Mouse (Mus musculus): ENCODE results near the gene Shroom3.
"Not testable (repeated sequence)": the region's sequence is repeated elsewhere in the genome, so short reads cannot be mapped to it uniquely, and the experiment has no call there.

The Shroom3 gene

DNA sequence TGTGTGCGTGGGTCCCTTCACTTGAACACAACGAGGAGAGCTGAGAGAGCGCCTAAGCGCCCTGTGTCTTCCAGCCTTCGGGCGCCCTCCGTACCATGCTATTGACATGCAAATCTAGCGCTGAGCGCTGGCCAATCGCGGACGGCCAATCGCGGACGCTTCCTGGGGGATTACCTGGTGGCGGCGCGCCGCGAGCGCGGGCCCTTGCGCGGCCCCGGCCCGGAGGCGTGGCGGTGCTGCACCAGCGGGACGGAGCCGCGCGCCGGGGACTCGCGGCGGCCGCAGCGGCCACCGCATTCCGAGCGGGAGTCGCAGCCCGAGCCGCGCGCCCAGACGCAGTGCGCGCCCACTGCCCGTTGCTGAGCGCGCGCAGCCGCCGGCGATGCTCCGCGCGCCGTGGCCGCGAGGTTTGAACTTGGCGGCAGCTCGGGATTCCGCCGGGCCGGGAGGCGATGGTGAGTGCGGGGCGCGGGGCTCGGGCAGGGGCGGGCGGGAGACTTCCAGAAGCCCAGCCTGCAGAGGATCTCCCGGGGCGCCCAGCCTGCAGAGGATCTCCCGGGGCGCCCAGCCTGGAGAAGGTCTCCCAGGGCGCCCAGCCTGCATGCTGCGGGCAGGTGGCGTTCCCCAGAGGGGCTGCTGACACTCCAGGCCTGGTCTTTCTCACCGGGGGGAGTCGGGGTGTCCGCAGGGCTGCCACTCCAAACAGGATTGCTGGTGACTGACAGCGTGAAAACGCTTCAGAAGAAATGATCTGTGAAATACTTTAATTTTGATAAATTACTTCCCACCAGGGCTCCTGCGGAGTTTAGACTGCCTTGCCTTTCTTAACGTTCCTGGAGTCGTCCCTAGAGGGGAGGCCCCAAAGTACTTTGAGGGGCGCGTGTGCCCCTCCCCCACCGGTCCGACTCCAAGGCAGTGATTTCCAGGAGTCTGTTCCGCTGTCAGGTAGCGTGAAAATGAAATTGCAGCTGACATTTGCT is 214.8 kb downstream of the Shroom3 start:
- DNase-seq = peak; percentile 84

DNA sequence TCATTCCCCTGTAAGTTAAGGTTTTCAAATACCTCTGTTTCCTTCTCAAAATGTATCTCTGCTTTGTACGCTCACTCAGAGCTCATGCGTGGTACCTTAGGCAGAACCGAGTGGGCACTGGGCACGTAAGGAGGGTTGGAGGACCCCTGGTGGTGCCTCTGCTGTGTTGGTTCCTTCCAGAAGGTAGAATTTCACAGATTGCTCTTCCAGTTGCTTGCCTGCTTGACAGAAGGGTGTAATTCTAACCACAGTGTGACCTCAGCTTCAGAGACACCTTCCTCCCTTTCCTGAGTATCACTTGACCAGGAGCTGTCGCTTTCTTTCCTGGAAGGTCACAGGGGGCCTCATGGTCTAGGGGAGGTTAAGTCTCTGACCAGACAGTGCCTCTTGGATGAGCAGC is 217.2 kb downstream of the Shroom3 start:
- no peak for DNase-seq

DNA sequence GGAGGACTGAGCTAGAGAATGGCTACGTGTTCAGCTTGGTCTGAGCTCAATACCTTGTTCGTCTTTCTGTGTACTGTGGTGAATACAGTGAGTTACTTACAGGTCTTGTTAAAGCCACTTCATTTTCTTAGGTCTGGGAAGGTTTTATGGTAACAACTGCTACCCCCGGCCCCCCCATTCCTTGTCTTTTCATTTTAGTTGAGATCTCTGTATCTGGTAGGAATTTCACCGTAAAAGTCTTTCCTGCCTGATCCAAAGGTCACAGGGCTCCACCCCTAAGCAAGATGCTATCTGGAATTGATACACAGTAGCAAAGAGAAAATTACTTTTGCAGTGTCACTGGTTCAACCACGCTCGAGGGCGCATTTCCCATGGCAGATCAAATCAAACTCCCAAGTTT is 218.6 kb downstream of the Shroom3 start:
- no peak for DNase-seq

DNA sequence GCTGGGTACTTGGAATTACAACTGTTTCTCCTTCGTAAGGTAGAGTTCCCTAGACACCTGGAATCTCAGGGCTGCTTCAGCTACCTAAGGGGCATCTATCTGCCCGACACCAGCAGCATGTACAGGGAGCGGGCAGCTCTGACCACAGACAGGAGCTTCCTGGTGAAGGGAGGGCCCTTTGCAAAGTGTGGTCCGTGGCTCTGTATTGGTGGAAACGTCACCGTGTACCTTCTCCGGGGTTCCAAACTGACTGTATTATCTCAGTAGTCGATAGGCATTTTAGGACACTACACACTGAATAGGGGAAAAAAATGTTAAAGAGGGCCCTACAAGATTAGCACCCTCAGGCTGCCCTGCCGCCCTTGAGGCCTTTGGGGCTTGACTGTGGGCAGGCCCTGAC is 221.9 kb downstream of the Shroom3 start:
- no peak for DNase-seq

DNA sequence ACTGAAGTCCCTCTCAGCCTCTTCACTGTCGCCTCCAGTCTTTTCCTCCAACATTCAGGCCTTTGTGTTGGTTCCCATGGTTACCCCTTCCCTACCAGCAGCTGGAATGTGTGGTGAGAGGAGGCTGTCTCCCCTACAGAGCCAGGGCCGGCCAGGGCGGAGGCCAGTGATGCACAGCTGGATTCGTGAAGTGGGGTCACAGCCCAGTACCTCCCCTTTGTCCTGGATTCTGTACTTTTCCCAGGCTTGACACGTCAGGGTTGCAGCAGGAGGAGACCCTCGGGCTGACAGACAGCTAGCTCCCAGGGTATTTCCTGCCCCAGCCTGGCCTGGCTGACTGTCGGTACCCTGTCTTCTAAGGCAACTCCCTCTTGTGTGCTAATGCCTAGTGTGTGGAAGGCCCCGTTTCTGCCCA is 222.4 kb downstream of the Shroom3 start:
- peak; percentile 73 for DNase-seq

DNA sequence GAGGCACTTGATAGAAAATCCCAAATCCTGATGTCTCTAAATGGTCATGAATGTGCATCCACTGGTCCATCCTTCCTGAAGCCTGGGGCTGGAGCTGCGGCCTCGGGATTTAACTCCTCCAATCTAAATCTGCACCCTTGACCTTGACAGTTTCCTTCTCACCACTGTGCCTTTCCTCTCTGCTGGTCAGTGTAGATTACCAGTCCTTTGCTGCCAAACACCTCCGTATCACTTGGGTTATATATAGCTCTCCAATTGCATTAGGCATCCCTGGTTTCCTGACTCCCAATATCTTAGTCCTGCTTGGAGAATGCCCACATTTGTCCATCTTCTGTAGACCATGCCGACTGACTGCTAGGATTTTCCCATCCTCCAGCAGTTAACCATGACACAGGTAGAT is 225.0 kb downstream of the Shroom3 start:
- no peak for DNase-seq

DNA sequence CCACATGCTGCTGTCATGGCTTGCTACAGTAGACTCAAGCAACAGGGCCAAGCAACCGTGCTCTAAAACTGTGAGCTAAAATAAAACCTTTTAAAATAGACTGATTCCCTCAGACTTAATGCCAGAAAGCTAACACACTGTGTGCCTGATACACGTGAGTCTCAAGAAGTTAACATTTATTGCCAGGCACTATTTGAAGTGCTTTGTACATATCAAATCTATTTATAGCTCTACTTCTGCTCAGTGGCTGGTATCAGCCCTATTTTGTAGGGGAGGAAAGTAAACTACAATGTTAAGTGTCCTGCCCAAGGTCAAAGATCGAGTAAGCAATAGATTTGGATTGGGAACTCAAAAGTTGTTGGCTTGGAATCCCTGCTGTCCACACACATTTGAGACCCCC is 227.6 kb downstream of the Shroom3 start:
- no peak for DNase-seq

DNA sequence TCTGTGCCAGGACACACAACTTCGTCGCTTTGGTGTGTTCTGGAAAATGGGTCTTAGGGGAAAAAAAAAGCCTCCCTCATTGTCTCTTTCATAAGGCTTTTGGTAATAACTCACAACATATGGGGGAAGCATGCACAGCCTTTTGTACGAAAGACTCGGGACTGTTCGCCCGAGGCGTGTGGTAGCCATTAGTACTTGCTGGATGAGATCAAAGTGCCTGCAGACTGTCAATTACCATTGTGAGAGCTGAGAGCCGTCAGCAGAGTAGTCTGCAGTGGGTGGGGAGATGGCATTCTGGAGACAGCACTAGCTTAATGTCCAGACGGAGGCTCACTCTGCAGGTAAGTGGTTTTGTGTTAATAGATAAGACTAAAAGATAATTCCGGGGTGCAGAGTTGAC is 232.2 kb downstream of the Shroom3 start:
- DNase-seq = no peak

DNA sequence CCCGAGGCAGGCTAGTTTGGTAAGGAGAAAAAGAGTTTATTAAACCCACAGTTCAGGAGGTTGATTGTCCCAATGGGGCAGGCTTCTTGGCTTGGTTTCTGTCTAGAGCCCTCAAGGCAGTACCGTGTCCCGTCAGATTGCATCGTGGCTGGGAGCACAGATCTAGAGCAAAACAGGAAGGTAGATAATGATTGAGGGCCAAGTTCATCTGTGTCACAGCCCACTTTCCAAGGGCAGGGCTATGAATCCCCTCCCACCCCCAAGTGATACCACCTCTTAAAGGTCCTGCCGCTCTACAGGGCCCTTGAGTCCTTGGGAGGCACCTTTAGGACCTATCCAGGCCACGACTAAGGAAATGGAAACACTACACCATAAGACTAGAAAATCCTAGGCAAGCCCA is 234.5 kb downstream of the Shroom3 start:
- no peak for DNase-seq

DNA sequence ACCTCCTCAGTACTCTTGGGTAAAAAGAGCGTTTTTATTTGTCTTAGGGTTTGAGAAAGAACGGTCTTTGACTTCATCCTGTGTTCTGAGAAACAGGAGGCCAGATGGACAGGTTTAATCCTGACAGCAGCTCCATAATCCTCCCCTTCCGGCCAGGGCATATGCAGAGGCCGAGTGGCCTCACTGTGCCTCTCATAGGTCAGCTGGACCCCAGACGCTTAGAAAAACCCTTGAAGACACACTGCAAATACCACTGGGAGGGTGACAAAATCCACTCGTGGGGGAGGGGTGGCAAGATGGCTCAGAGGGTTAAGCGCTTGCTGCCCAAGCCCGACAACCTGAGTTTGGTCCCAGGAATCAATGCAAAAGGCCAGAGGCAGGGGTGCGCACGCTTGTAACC is 234.9 kb downstream of the Shroom3 start:
- DNase-seq = peak; percentile 43

DNA sequence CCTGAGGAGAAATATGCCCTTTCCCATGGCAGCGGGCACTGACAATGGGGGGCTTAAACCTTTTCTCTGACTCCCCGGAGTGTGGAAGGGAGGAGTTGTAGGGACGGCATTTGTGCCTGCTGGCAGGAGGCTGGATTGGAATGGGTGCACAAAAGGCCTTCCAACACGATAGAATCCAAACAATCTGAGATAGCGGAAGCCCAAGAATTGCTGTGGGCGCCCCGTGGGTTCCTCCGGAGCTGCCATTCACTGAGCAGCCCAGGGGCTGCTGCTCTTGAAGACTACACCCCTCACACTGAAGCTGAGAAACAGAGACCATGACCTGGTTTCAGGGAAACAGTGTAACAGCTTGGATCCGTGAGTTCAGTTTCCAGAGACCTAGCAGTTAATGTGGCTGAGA is 235.6 kb downstream of the Shroom3 start:
- DNase-seq = no peak

DNA sequence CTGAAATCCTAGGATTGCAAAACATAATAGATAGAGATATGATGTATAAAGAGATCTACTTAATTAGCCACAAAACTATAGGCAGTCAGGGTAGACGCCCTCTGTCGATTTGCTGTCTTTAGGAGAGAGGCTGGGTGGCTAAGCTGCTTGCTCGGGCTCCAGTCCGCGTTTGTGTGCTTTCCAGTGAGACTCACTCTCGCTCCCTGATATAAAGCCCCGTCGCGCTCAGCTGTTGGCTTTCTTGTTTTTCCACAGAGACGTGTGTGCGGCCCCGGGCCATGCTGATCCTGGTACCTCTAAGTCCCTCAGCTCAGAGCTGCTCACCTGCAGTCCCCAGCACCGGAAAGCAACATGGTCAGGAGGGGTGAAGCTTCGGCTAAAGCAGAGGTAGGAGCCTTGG is 236.2 kb downstream of the Shroom3 start:
- DNase-seq = no peak

DNA sequence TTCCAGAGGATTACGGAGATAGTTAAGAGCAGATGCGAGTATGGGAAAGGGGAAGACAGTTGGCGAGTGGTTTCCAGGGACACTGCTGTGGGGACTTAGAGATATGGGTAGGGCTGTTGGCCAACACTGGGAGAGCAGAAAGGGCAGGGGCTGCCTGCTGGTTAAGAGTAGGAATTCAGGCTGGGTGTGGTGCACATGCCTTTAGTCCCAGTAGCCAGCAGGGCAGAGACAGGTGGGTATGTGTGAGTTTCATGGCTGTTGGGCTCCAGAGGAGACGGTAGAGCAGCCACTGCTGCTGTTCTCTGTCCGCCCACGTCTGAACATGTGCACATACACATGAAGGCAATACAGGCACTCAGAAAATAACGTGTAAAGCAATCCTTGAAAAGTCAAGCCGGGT is 237.7 kb downstream of the Shroom3 start:
- DNase-seq = no peak

DNA sequence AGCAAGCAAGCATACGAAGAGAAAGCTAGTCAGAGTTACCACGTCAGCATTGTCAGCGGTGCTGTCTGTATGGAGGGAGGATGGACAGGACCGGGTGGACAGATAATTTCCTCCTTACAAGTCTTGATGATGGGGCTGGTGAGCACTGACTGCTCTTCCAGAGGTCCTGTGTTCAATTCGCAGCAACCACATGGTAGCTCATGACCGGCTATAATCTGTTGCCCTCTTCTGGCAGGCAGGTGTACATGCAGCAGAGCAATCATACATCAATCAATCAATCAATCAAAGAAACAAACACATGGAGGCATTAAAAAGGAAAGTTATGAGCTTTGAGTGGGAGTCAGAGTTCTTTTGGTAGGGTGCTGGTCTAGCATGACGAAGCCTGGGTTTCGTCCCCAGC is 238.5 kb downstream of the Shroom3 start:
- DNase-seq = no peak

DNA sequence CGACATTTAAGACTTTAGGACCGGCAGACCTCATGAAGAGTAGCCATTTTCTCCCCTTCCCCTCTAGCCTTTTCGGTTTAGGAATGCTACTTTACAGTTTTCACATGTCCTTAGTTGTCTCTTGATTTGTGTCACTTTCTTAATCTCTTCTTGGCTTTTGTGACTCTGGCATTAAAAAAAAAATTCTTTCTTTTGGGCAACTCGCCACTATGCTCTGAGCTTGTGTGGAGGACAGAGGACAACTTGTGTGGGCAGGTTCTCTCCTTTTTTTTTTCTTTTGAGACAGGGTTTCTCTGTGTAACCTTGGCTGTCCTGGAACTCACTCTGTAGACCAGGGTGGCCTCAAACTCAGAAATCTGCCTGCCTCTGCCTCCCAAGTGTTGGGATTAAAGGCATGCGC is 239.7 kb downstream of the Shroom3 start:
- DNase-seq = not testable (repeated sequence)

DNA sequence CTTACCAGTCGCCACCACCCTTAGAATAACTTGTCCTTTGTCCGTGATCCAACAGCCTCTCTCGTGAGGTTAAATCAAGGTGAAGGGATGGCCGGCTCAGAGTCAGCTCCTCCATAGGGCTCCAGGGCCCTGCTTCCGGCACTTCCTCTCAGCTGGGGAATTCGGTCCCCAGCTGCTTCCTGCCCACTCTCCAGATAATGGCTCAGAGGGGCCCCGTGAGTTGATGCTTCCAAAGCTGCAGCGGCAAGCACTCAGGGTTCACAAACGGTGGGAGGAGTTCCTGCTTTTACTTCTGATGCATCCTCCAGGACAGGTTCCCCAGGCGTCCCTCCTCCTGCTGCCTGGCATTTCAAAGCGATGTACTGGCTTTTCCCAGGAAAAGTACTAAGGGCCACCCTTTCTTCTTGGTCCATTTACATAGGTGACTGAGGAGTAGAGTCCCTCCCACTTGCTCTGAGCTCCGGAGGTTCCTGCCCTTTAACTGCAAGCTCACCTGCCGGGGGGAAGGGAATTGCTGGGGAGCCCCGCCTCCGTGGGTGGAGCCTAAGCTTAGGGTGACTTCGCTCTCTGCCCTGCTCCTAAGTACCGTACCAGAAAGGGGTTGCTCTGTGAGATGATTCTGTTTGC is 241.7 kb downstream of the Shroom3 start:
- peak; percentile 71 for DNase-seq

DNA sequence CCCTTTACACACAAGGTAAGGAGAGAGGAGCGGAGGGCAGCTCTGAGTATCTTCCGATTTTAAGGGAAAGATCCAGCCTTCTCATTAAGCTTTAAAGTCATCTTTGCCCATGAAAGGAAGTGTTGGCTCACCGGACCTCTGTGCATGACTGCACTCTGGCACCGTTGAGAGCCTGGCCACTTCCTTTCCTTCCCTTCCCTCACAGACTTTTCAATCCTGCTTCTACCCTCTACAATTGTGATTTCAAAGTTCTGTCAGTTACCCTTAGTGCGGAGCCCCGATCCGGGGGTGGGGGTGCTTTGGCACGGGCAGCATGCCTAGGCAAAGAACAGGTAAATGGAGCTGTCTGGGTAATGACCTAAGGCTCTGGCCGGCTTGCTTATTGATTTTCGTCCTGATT is 244.4 kb downstream of the Shroom3 start:
- no peak for DNase-seq

DNA sequence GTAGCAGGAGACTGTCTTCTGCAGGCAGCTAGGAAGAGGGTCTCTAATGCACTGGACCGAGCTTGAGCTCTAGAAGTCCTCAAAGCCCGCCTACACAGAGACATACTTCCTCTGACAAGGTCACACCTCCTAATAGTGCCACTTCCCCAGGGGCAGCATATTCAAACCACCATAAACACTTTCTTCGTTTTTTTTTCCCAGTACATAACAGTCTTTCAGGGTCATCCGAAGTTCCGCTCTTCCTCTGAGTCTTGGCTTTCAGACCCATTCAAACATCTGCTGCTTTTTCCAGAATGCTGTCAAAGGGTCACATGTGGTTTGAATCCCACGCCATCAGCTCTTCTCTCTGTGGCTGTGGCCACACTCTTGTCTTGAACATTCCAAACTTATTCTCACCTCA is 247.3 kb downstream of the Shroom3 start:
- DNase-seq = peak; percentile 67

DNA sequence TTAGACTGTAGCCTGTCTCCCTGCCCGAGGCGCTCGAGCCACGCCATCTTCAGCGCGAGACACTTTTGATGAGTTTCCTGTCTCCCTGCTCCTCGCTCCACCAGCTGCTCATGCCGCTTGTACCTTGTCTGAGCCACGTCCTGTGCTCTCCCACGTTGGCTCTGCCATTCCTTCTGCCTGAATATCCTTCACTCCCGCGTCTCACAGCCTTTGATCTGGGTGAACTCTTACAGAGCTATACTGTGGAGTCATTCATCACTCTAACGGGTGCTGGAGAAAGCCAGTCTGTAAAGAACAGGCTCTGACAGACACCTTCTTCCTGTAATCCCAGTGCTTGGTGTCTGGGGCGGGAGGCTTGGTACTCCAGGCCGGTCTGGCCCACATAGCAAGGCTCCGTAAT is 248.1 kb downstream of the Shroom3 start:
- no peak for DNase-seq

DNA sequence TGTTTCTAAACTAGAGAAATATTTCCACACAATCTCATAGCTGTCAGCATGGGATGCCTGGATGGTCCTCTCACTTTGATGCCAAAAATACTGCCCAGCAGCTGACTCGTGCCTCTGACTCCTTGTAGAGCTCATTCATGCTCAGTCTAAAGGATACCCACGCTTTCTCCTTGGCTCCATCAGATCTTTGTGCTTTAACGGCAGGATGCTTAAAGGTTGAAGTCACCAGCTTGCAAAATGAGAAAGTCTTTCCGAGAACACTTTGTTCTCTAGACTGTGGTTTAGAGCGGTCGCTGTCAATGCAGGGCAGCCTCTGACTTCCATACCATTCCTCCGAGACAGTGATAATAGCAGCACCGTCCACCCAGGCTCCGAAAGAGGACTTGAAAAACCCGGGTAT is 249.8 kb downstream of the Shroom3 start:
- DNase-seq = peak; percentile 58

DNA sequence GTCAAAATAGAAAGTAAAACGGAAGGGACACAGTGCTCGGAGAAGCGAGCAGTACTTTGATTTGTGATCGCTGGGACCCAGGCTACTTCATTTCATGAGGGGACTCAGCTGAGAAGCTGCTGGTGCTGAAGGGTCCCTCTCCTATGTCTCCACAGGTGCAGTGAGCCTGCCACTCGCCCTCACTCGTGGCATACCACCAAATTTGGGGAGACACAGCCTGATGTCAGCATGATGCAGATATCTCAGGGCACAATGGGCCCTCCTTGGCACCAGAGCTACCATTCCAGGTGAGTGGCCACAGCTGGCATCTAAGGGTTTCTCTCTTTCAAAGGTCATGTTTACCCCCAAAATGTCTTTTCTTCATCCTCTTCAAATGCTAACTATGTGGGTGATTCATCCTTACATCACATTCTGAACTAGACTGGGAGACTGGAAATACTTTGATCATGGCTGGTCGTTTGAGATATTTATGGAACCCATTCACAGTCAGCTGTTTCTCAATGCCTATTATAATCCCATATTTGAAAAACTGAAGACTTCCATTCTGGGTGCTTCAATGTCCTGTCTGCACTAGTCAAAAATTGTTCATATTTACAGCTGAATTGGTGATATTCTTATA is 250.5 kb downstream of the Shroom3 start:
- DNase-seq = no peak

DNA sequence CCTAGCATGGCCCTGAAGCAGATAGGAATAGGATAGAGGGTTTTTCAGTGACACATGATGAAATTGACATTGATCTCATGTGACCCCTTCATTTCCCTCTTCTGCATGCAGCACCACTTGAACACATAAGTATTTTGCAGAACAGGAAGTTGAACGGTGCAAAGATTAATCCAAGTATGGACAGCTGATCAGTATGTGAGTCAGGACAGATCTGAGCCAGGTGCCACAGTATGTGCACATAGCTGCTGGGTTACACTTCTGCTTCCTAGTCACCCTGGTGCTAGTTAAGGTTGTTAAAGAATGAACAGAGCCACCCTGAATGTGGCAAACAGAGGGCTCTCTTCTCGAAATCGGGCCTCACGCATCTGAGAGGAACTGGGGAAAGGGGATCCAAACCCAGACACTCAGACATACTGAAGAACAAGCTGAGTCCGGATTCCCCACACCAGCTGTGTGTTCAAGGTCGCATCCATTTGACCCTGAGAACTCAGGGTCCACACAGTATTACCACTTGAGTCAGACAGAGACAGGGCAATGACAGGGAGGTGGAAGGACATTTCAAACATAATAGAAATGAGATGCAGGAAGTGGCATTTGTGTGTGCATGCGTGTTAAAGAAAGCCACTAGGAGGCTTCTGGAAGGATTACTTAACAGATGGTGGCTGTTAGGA is 251.2 kb downstream of the Shroom3 start:
- DNase-seq = no peak

DNA sequence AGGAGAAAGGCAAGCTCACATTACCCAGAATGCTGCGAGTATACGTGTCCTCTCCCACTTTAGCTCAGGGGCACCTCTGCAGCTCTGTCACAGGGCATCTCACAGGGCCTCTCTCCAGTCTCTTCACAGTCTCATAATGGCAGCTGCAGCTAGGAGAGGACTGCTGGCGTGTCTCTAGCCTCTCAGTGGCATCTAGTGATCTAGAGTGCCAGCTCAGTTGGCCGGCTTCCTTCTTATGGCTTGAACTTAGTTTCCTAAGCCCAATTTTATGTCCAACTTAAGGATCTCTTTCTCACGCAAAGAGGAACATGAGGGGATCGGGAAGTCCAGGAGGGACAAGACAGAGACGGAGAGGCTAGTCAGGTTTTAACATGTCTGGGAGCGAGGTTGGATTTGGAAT is 252.6 kb downstream of the Shroom3 start:
- DNase-seq = no peak
